Mouse (Mus musculus): Measurements from ENCODE around the gene Aip. TPM values are rescaled to one million over a fixed set of nuclear protein-coding genes. Genes with fewer than 3 reads are reported as not detected.
"Not testable (repeated sequence)": the region's sequence is repeated elsewhere in the genome, so short reads cannot be mapped to it uniquely, and the experiment has no call there.

The Aip gene
- polyA plus RNA-seq, 1 experiment from 2014 or later, result 91.2 TPM

- Histone ChIP-seq H3K4me2 (ENCODE audit: low read depth, severe bottlenecking) (no peak overlapping the region), H3K4me1 (ENCODE audit: control insufficient read depth, insufficient read depth, low read length) (no peaks in the 10 kb centered on the region; the same call in 1 of the 2 replicates), H3K9ac (ENCODE audit: low read length) (no peak overlapping the region), H3K27ac (replicated peaks; ENCODE audit: low read depth, low read length) (no peak overlapping the region), H3K9me3 (ENCODE audit: control insufficient read depth, low read length) (no peaks in the 10 kb centered on the region), H3K36me3 (ENCODE audit: control insufficient read depth, insufficient read depth, low read length) (no peaks in the 10 kb centered on the region), H3K27me3 (ENCODE audit: control insufficient read depth, insufficient read depth, low read length) (no peaks in the 10 kb centered on the region), H3K4me3 (ENCODE audit: low read depth, low read length) (no peak overlapping the region)
- no peak for DNase-seq (ENCODE audit: low spot score)
- no peak for ATAC-seq (ENCODE audit: insufficient number of reproducible peaks, low FRiP score, low TSS enrichment, low read depth)
- 80% methylated on average over 15 of the region's 15 CpGs for WGBS
Measured at GRCm38 (mm10) chr19:4070311-4070710, 55.3 kb downstream of the Aip start.

GRCm38 (mm10) chr19:4068717-4069410, 56.8 kb downstream of the Aip start:
- no peaks in the 10 kb centered on the region for H3K9me3 ChIP-seq (ENCODE audit: control insufficient read depth, low read length)
- ATAC-seq (ENCODE audit: insufficient number of reproducible peaks, low FRiP score, low TSS enrichment, low read depth) (no peak), DNase-seq (ENCODE audit: low spot score) (no peak)
- H3K4me1 ChIP-seq (ENCODE audit: control insufficient read depth, insufficient read depth, low read length), result no peaks in the 10 kb centered on the region; the same call in 1 of the 2 replicates
- no peak overlapping the region for H3K4me2 ChIP-seq (ENCODE audit: low read depth, severe bottlenecking)
- H3K27ac ChIP-seq (replicated peaks; ENCODE audit: low read depth, low read length), result no peak overlapping the region
- H3K36me3 ChIP-seq (ENCODE audit: control insufficient read depth, insufficient read depth, low read length), result no peaks in the 10 kb centered on the region
- no peak overlapping the region for H3K9ac ChIP-seq (ENCODE audit: low read length)
- H3K27me3 ChIP-seq (ENCODE audit: control insufficient read depth, insufficient read depth, low read length), result no peaks in the 10 kb centered on the region
- 78% methylated on average over 15 of the region's 15 CpGs for WGBS
- no peak overlapping the region for H3K4me3 ChIP-seq (ENCODE audit: low read depth, low read length)

DNA sequence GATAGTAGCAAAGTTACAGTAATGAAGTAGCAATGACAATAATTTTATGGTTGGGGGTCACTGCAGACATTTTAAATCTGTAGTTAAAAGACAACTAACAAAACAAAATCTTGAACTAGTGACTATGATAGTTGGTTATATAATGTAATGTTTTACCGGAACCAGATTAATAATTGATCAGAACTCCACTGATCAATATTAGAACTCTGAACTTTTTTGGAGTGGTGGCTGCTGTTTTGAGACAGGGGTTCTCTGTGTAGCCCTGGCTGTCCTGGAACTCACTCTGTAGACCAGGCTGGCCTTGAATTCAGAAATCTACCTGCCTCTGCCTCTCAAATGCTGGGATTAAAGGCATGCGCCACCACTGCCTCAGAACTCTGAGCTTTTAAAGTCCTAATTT, 57.4 kb downstream of the Aip start:
- DNase-seq (ENCODE audit: low spot score); H3K4me3 ChIP-seq (ENCODE audit: low read depth, low read length); H3K4me1 ChIP-seq (ENCODE audit: control insufficient read depth, insufficient read depth, low read length); H3K9ac ChIP-seq (ENCODE audit: low read length); ATAC-seq (ENCODE audit: insufficient number of reproducible peaks, low FRiP score, low TSS enrichment, low read depth); H3K4me2 ChIP-seq (ENCODE audit: low read depth, severe bottlenecking); H3K27ac ChIP-seq (replicated peaks; ENCODE audit: low read depth, low read length); H3K36me3 ChIP-seq (ENCODE audit: control insufficient read depth, insufficient read depth, low read length); H3K9me3 ChIP-seq (ENCODE audit: control insufficient read depth, low read length); H3K27me3 ChIP-seq (ENCODE audit: control insufficient read depth, insufficient read depth, low read length): not testable (repeated sequence)
- 89% methylated on average over 2 of the region's 2 CpGs for WGBS

DNA sequence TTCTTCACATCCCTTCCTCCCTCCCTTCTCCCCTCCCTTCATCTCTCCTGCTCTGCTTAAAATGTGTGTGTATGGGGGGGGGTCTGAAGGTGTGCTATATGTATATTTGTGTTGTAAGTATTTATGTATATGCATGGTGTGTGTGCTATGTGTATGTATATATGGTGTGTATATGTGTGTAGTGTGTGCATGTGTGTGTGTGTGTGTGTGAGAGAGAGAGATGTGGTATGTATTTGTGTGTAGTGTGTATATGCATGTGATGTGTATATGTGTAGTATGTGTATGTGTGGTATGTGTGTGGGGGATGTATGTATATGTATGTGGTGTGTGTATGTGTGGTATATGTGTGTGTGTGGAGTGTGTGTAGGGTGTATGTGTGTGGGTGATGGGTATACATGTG, 58.8 kb downstream of the Aip start:
- Histone ChIP-seq H3K9ac (ENCODE audit: low read length) (no peak overlapping the region), H3K27me3 (ENCODE audit: control insufficient read depth, insufficient read depth, low read length) (no peaks in the 10 kb centered on the region), H3K4me2 (ENCODE audit: low read depth, severe bottlenecking) (no peak overlapping the region), H3K9me3 (ENCODE audit: control insufficient read depth, low read length) (no peaks in the 10 kb centered on the region), H3K4me3 (ENCODE audit: low read depth, low read length) (no peak overlapping the region), H3K4me1 (ENCODE audit: control insufficient read depth, insufficient read depth, low read length) (no peaks in the 10 kb centered on the region; the same call in 1 of the 2 replicates), H3K27ac (replicated peaks; ENCODE audit: low read depth, low read length) (no peak overlapping the region), H3K36me3 (ENCODE audit: control insufficient read depth, insufficient read depth, low read length) (no peaks in the 10 kb centered on the region)
- ATAC-seq (ENCODE audit: insufficient number of reproducible peaks, low FRiP score, low TSS enrichment, low read depth), result no peak
- no peak for DNase-seq (ENCODE audit: low spot score)

GRCm38 (mm10) chr19:4066280-4066679, 59.4 kb downstream of the Aip start:
- Histone ChIP-seq H3K9ac (ENCODE audit: low read length) (no peak overlapping the region), H3K4me3 (ENCODE audit: low read depth, low read length) (no peak overlapping the region), H3K27me3 (ENCODE audit: control insufficient read depth, insufficient read depth, low read length) (no peaks in the 10 kb centered on the region), H3K9me3 (ENCODE audit: control insufficient read depth, low read length) (no peaks in the 10 kb centered on the region), H3K4me2 (ENCODE audit: low read depth, severe bottlenecking) (no peak overlapping the region), H3K4me1 (ENCODE audit: control insufficient read depth, insufficient read depth, low read length) (no peaks in the 10 kb centered on the region; the same call in 1 of the 2 replicates), H3K27ac (replicated peaks; ENCODE audit: low read depth, low read length) (no peak overlapping the region), H3K36me3 (ENCODE audit: control insufficient read depth, insufficient read depth, low read length) (no peaks in the 10 kb centered on the region)
- WGBS, result 85% methylated on average over 6 of the region's 6 CpGs
- no peak for ATAC-seq (ENCODE audit: insufficient number of reproducible peaks, low FRiP score, low TSS enrichment, low read depth)
- DNase-seq (ENCODE audit: low spot score), result no peak

GRCm38 (mm10) chr19:4064501-4064900, 61.2 kb downstream of the Aip start:
- H3K4me2 ChIP-seq (ENCODE audit: low read depth, severe bottlenecking), result not testable (repeated sequence)

More at GRCm38 (mm10) chr19:4064501-4064900, 61.2 kb downstream of the Aip start:
- ATAC-seq (ENCODE audit: insufficient number of reproducible peaks, low FRiP score, low TSS enrichment, low read depth); H3K27me3 ChIP-seq (ENCODE audit: control insufficient read depth, insufficient read depth, low read length); H3K4me3 ChIP-seq (ENCODE audit: low read depth, low read length); H3K9me3 ChIP-seq (ENCODE audit: control insufficient read depth, low read length); H3K27ac ChIP-seq (replicated peaks; ENCODE audit: low read depth, low read length); H3K4me1 ChIP-seq (ENCODE audit: control insufficient read depth, insufficient read depth, low read length); H3K9ac ChIP-seq (ENCODE audit: low read length); H3K36me3 ChIP-seq (ENCODE audit: control insufficient read depth, insufficient read depth, low read length); DNase-seq (ENCODE audit: low spot score): not testable (repeated sequence)
- WGBS, result 82% methylated on average over 4 of the region's 11 CpGs

Other genes with a start within 250 kb of the Aip start
- gene Tcirg1, start 218.7 kb downstream of the Aip start, polyA plus RNA-seq (2014; fragmentation: Nextera tagmentation; extraction: Ambion mirVana), result 27.3 and 28.8 TPM in 2 replicates
- gene Ndufs8, start 213.1 kb downstream of the Aip start, polyA plus RNA-seq (2014; fragmentation: Nextera tagmentation; extraction: Ambion mirVana), result 259 and 263 TPM in 2 replicates
- 0.47 and 0.67 TPM in 2 replicates for gene Aldh3b1, start 196.1 kb downstream of the Aip start, polyA plus RNA-seq (2014; fragmentation: Nextera tagmentation; extraction: Ambion mirVana)
- gene Unc93b1, start 190.7 kb downstream of the Aip start, polyA plus RNA-seq (2014; fragmentation: Nextera tagmentation; extraction: Ambion mirVana), result 6.0 and 7.1 TPM in 2 replicates
- not detected in 2 replicates for gene Aldh3b3, start 167.2 kb downstream of the Aip start, polyA plus RNA-seq (2014; fragmentation: Nextera tagmentation; extraction: Ambion mirVana)
- gene Aldh3b2, start 153.5 kb downstream of the Aip start, polyA plus RNA-seq (2014; fragmentation: Nextera tagmentation; extraction: Ambion mirVana), result 2.6 TPM in 2 replicates
- gene Acy3, start 139.3 kb downstream of the Aip start, polyA plus RNA-seq (2014; fragmentation: Nextera tagmentation; extraction: Ambion mirVana), result 3.3 and 4.3 TPM in 2 replicates
- gene Tbx10, start 133.1 kb downstream of the Aip start, polyA plus RNA-seq (2014; fragmentation: Nextera tagmentation; extraction: Ambion mirVana), result 0.08 TPM in 1 of 2 replicates, not detected in the other
- 29.7 and 32.6 TPM in 2 replicates for gene Nudt8, start 125.3 kb downstream of the Aip start, polyA plus RNA-seq (2014; fragmentation: Nextera tagmentation; extraction: Ambion mirVana)
- gene Gm49405, start 125.2 kb downstream of the Aip start, polyA plus RNA-seq (2014; fragmentation: Nextera tagmentation; extraction: Ambion mirVana), result 2.5 TPM in 2 replicates
- gene Doc2g, start 122.5 kb downstream of the Aip start, polyA plus RNA-seq (2014; fragmentation: Nextera tagmentation; extraction: Ambion mirVana), result 4.1 TPM in 2 replicates
- gene Ndufv1, start 113.1 kb downstream of the Aip start, polyA plus RNA-seq (2014; fragmentation: Nextera tagmentation; extraction: Ambion mirVana), result 198 and 208 TPM in 2 replicates
- 437 and 462 TPM in 2 replicates for gene Gstp1, start 87.9 kb downstream of the Aip start, polyA plus RNA-seq (2014; fragmentation: Nextera tagmentation; extraction: Ambion mirVana)
- gene Gstp2, start 79.8 kb downstream of the Aip start, polyA plus RNA-seq (2014; fragmentation: Nextera tagmentation; extraction: Ambion mirVana), result 1.1 TPM in 2 replicates
- gene Gstp3, start 66.3 kb downstream of the Aip start, polyA plus RNA-seq (2014; fragmentation: Nextera tagmentation; extraction: Ambion mirVana), result 0.23 TPM in 1 of 2 replicates, not detected in the other
- gene Cabp2, start 44.3 kb downstream of the Aip start, polyA plus RNA-seq (2014; fragmentation: Nextera tagmentation; extraction: Ambion mirVana), result not detected in 2 replicates
- 77.5 and 81.6 TPM in 2 replicates for gene Cdk2ap2, start 28.7 kb downstream of the Aip start, polyA plus RNA-seq (2014; fragmentation: Nextera tagmentation; extraction: Ambion mirVana)
- gene Pitpnm1, start 25.9 kb downstream of the Aip start, polyA plus RNA-seq (2014; fragmentation: Nextera tagmentation; extraction: Ambion mirVana), result 4.8 and 5.8 TPM in 2 replicates
- gene Gpr152, start 13.9 kb upstream of the Aip start, polyA plus RNA-seq (2014; fragmentation: Nextera tagmentation; extraction: Ambion mirVana), result not detected in 2 replicates
- not detected in 2 replicates for gene Cabp4, start 18.2 kb upstream of the Aip start, polyA plus RNA-seq (2014; fragmentation: Nextera tagmentation; extraction: Ambion mirVana)
- gene Coro1b, start 22.8 kb upstream of the Aip start, polyA plus RNA-seq (2014; fragmentation: Nextera tagmentation; extraction: Ambion mirVana), result 116 and 124 TPM in 2 replicates
- 1.1 and 1.5 TPM in 2 replicates for gene Ptprcap, start 27.7 kb upstream of the Aip start, polyA plus RNA-seq (2014; fragmentation: Nextera tagmentation; extraction: Ambion mirVana)
- 44.7 and 48.9 TPM in 2 replicates for gene Rps6kb2, start 37.5 kb upstream of the Aip start, polyA plus RNA-seq (2014; fragmentation: Nextera tagmentation; extraction: Ambion mirVana)
- gene Carns1, start 49.6 kb upstream of the Aip start, polyA plus RNA-seq (2014; fragmentation: Nextera tagmentation; extraction: Ambion mirVana), result 2.1 TPM in 2 replicates
- 0.89 and 1.2 TPM in 2 replicates for gene Tbc1d10c, start 65.4 kb upstream of the Aip start, polyA plus RNA-seq (2014; fragmentation: Nextera tagmentation; extraction: Ambion mirVana)
- gene Ppp1ca, start 66.2 kb upstream of the Aip start, polyA plus RNA-seq (2014; fragmentation: Nextera tagmentation; extraction: Ambion mirVana), result 952 and 995 TPM in 2 replicates
- 52.5 and 54.9 TPM in 2 replicates for gene Rad9a, start 75.8 kb upstream of the Aip start, polyA plus RNA-seq (2014; fragmentation: Nextera tagmentation; extraction: Ambion mirVana)
- 5.0 and 7.4 TPM in 2 replicates for gene Clcf1, start 88.4 kb upstream of the Aip start, polyA plus RNA-seq (2014; fragmentation: Nextera tagmentation; extraction: Ambion mirVana)
- gene AC109138.7, start 88.5 kb upstream of the Aip start, polyA plus RNA-seq (2014; fragmentation: Nextera tagmentation; extraction: Ambion mirVana), result not detected in 2 replicates
- gene Pold4, start 106.0 kb upstream of the Aip start, polyA plus RNA-seq (2014; fragmentation: Nextera tagmentation; extraction: Ambion mirVana), result 11.5 and 12.6 TPM in 2 replicates
- 4.2 and 4.4 TPM in 2 replicates for gene Ssh3, start 143.3 kb upstream of the Aip start, polyA plus RNA-seq (2014; fragmentation: Nextera tagmentation; extraction: Ambion mirVana)
- gene Ankrd13d, start 157.3 kb upstream of the Aip start, polyA plus RNA-seq (2014; fragmentation: Nextera tagmentation; extraction: Ambion mirVana), result 5.6 and 7.5 TPM in 2 replicates
- gene Grk2, start 180.4 kb upstream of the Aip start, polyA plus RNA-seq (2014; fragmentation: Nextera tagmentation; extraction: Ambion mirVana), result 15.4 and 16.6 TPM in 2 replicates

Data from limb, embryonic 11.5 days (tissue).